Mouse (Mus musculus) E14TG2a.4 (cell line): ENCODE results near the gene Nek8.
"Not testable (repeated sequence)": the region's sequence is repeated elsewhere in the genome, so short reads cannot be mapped to it uniquely, and the experiment has no call there.

Experiments
- CTCF ChIP-seq: conservative IDR thresholded peaks from 2 replicates; pipeline ENCODE4 v1.5.1; 2014; ENCODE audit warnings: low read length
- NANOG ChIP-seq: IDR thresholded peaks from 2 replicates; pipeline ENCODE4 v1.6.1; 2014; ENCODE audit warnings: borderline replicate concordance, low read length, mixed read lengths
- POU5F1 ChIP-seq: IDR thresholded peaks from 2 replicates; pipeline ENCODE4 v1.6.1; 2014; ENCODE audit warnings: low read length, borderline replicate concordance

GRCm38 (mm10) chr11:78135314-78135713, 41.2 kb downstream of the Nek8 start:
- TF ChIP-seq CTCF, POU5F1, NANOG: not testable (repeated sequence)
